Mouse (Mus musculus): Measurements from ENCODE around the gene Ift52. TPM values are rescaled to one million over a fixed set of nuclear protein-coding genes. Genes with fewer than 3 reads are reported as not detected.

Gene Ift52
- polyA plus RNA-seq, 1 experiment from 2014 or later = 42.6 TPM

GRCm38 (mm10) chr2:163061203-163062118 is 44.3 kb downstream of the Ift52 start:
- H3K4me1 ChIP-seq (ENCODE audit: control insufficient read depth, insufficient read depth, low read length) = no peaks in the 10 kb centered on the region
- WGBS = 83% methylated on average over 8 of the region's 8 CpGs
- ATAC-seq = no peak

DNA sequence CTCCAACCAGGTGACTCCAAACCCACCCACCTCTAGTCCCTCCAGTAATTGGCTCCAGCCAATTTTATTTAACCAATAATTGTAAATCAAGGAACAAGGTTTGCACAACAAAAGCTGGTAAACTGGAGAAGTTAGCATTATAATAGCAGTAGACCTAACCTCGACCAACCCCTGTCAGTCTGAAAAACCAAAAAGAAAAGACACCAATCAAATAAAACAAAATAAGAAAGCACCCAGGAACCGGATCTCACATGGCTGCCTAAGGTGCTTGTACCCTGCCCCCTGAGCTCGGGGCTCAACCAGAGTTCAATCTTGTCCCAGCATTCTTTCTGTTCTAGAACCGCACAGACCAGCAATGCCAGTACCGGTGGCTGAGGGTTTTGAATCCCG is 45.0 kb downstream of the Ift52 start:
- Histone ChIP-seq H3K4me1 (ENCODE audit: control insufficient read depth, insufficient read depth, low read length) (no peaks in the 10 kb centered on the region), H3K27ac (ENCODE audit: low read depth, low read length) (no peak overlapping the region), H3K9me3 (replicated peaks; ENCODE audit: control insufficient read depth, low read length) (no peaks in the 10 kb centered on the region), H3K36me3 (ENCODE audit: control insufficient read depth, insufficient read depth, low read length) (peaks cover 9% of the 10 kb centered on the region; the same call in 1 of the 2 replicates), H3K27me3 (replicated peaks; ENCODE audit: control insufficient read depth, insufficient read depth, low read length) (no peaks in the 10 kb centered on the region), H3K4me3 (ENCODE audit: low read depth, low read length) (no peak overlapping the region), H3K4me2 (ENCODE audit: low read length) (no peak overlapping the region), H3K9ac (ENCODE audit: low read length) (no peak overlapping the region)
- DNase-seq (ENCODE audit: low spot score) (no peak), ATAC-seq (no peak)
- 63% methylated on average over 6 of the region's 6 CpGs for WGBS

More at GRCm38 (mm10) chr2:163061203-163062118, 44.3 kb downstream of the Ift52 start:
- no peak overlapping the region for H3K27ac ChIP-seq (ENCODE audit: low read depth, low read length)
- H3K4me2 ChIP-seq (ENCODE audit: low read length) = no peak overlapping the region
- peaks cover 3% of the 10 kb centered on the region; the same call in 1 of the 2 replicates for H3K36me3 ChIP-seq (ENCODE audit: control insufficient read depth, insufficient read depth, low read length)
- no peak overlapping the region for H3K9ac ChIP-seq (ENCODE audit: low read length)
- no peaks in the 10 kb centered on the region for H3K9me3 ChIP-seq (replicated peaks; ENCODE audit: control insufficient read depth, low read length)
- DNase-seq (ENCODE audit: low spot score) = no peak
- no peak overlapping the region for H3K4me3 ChIP-seq (ENCODE audit: low read depth, low read length)
- no peaks in the 10 kb centered on the region for H3K27me3 ChIP-seq (replicated peaks; ENCODE audit: control insufficient read depth, insufficient read depth, low read length)

DNA sequence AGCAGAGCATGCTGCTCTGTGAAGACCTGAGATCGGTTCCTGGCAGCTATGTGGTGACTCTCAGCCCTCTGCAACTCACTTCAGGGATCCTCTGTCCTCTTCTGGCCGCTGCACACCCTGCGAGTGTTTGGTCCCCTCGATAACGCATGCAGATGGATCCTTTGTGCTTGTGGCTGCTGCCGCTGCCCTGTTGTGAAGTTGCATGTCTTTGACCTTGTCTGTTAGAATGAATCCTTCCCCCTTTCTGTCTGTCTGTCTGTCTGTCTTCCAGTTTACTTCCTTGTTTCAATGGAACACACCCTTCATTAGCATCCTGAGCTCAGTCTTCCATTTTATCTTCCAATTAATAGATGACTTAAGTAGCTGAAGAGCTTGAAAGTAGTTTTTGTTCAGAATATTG is 49.2 kb downstream of the Ift52 start:
- H3K9me3 ChIP-seq (replicated peaks; ENCODE audit: control insufficient read depth, low read length) = no peaks in the 10 kb centered on the region
- no peak overlapping the region for H3K27ac ChIP-seq (ENCODE audit: low read depth, low read length)
- peaks cover 25% of the 10 kb centered on the region; the same call in 1 of the 2 replicates for H3K36me3 ChIP-seq (ENCODE audit: control insufficient read depth, insufficient read depth, low read length)
- no peaks in the 10 kb centered on the region for H3K4me1 ChIP-seq (ENCODE audit: control insufficient read depth, insufficient read depth, low read length)
- WGBS = 91% methylated on average over 6 of the region's 6 CpGs
- H3K27me3 ChIP-seq (replicated peaks; ENCODE audit: control insufficient read depth, insufficient read depth, low read length) = no peaks in the 10 kb centered on the region
- H3K4me3 ChIP-seq (ENCODE audit: low read depth, low read length) = no peak overlapping the region
- H3K4me2 ChIP-seq (ENCODE audit: low read length) = no peak overlapping the region
- ATAC-seq (no peak), DNase-seq (ENCODE audit: low spot score) (no peak)
- H3K9ac ChIP-seq (ENCODE audit: low read length) = no peak overlapping the region

- DNase-seq (ENCODE audit: low spot score) (no peak), ATAC-seq (no peak)
- H3K36me3 ChIP-seq (ENCODE audit: control insufficient read depth, insufficient read depth, low read length) = peaks cover 27% of the 10 kb centered on the region; the same call in 1 of the 2 replicates
- H3K4me2 ChIP-seq (ENCODE audit: low read length) = no peak overlapping the region
- WGBS = 91% methylated on average over 1 of the region's 1 CpGs
- no peak overlapping the region for H3K4me3 ChIP-seq (ENCODE audit: low read depth, low read length)
- no peak overlapping the region for H3K27ac ChIP-seq (ENCODE audit: low read depth, low read length)
- H3K9ac ChIP-seq (ENCODE audit: low read length) = no peak overlapping the region
- H3K4me1 ChIP-seq (ENCODE audit: control insufficient read depth, insufficient read depth, low read length) = no peaks in the 10 kb centered on the region
- H3K9me3 ChIP-seq (replicated peaks; ENCODE audit: control insufficient read depth, low read length) = no peaks in the 10 kb centered on the region
- H3K27me3 ChIP-seq (replicated peaks; ENCODE audit: control insufficient read depth, insufficient read depth, low read length) = no peaks in the 10 kb centered on the region
These were observed 50.1 kb downstream of the Ift52 start for GRCm38 (mm10) chr2:163067233-163067632.

DNA sequence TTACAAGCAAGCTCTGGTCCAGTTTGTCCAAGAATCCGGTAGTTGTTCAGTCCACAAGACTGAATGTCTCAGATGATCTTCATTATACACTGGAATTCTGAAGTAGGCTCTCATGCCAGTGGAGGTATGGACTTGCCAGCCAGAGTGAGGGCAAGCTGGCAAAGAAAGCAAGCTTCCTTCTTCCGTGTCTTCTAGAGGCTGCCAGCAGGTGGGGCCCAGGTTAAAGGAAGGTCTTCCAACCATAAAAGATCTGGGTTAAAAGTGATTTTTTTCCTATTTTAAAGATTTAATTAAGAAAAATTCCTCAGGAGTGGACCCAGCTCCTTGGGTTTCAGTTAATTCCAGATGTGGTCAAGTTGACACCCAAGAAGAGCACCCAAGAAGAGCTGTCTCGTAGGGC is 53.1 kb downstream of the Ift52 start:
- H3K9me3 ChIP-seq (replicated peaks; ENCODE audit: control insufficient read depth, low read length) = no peaks in the 10 kb centered on the region
- ATAC-seq (no peak), DNase-seq (ENCODE audit: low spot score) (no peak)
- no peaks in the 10 kb centered on the region for H3K4me1 ChIP-seq (ENCODE audit: control insufficient read depth, insufficient read depth, low read length)
- H3K27me3 ChIP-seq (replicated peaks; ENCODE audit: control insufficient read depth, insufficient read depth, low read length) = no peaks in the 10 kb centered on the region
- H3K36me3 ChIP-seq (ENCODE audit: control insufficient read depth, insufficient read depth, low read length) = peaks cover 52% of the 10 kb centered on the region
- no peak overlapping the region for H3K27ac ChIP-seq (ENCODE audit: low read depth, low read length)
- no peak overlapping the region for H3K4me2 ChIP-seq (ENCODE audit: low read length)
- no peak overlapping the region for H3K9ac ChIP-seq (ENCODE audit: low read length)
- WGBS = 90% methylated on average over 3 of the region's 3 CpGs
- no peak overlapping the region for H3K4me3 ChIP-seq (ENCODE audit: low read depth, low read length)

GRCm38 (mm10) chr2:163071590-163071989 is 54.4 kb downstream of the Ift52 start:
- ATAC-seq (no peak), DNase-seq (ENCODE audit: low spot score) (no peak)
- WGBS = 89% methylated on average over 3 of the region's 3 CpGs
- Histone ChIP-seq H3K4me1 (ENCODE audit: control insufficient read depth, insufficient read depth, low read length) (no peaks in the 10 kb centered on the region), H3K4me3 (ENCODE audit: low read depth, low read length) (no peak overlapping the region), H3K4me2 (ENCODE audit: low read length) (no peak overlapping the region), H3K9ac (ENCODE audit: low read length) (no peak overlapping the region), H3K36me3 (ENCODE audit: control insufficient read depth, insufficient read depth, low read length) (peaks cover 53% of the 10 kb centered on the region), H3K27me3 (replicated peaks; ENCODE audit: control insufficient read depth, insufficient read depth, low read length) (no peaks in the 10 kb centered on the region), H3K27ac (ENCODE audit: low read depth, low read length) (no peak overlapping the region), H3K9me3 (replicated peaks; ENCODE audit: control insufficient read depth, low read length) (no peaks in the 10 kb centered on the region)

- no peak for DNase-seq (ENCODE audit: low spot score)
- H3K9me3 ChIP-seq (replicated peaks; ENCODE audit: control insufficient read depth, low read length) = no peaks in the 10 kb centered on the region
These were observed 56.0 kb downstream of the Ift52 start for GRCm38 (mm10) chr2:163073023-163073757.

GRCm38 (mm10) chr2:163074006-163074405 is 56.9 kb downstream of the Ift52 start:
- no peak overlapping the region for H3K27ac ChIP-seq (ENCODE audit: low read depth, low read length)
- H3K4me3 ChIP-seq (ENCODE audit: low read depth, low read length) = no peak overlapping the region
- ATAC-seq = no peak
- H3K9ac ChIP-seq (ENCODE audit: low read length) = no peak overlapping the region
- H3K27me3 ChIP-seq (replicated peaks; ENCODE audit: control insufficient read depth, insufficient read depth, low read length) = no peaks in the 10 kb centered on the region
- 83% methylated on average over 7 of the region's 7 CpGs for WGBS
- no peaks in the 10 kb centered on the region for H3K4me1 ChIP-seq (ENCODE audit: control insufficient read depth, insufficient read depth, low read length)
- no peaks in the 10 kb centered on the region for H3K9me3 ChIP-seq (replicated peaks; ENCODE audit: control insufficient read depth, low read length)
- no peak overlapping the region for H3K4me2 ChIP-seq (ENCODE audit: low read length)
- no peak for DNase-seq (ENCODE audit: low spot score)
- H3K36me3 ChIP-seq (ENCODE audit: control insufficient read depth, insufficient read depth, low read length) = peaks cover 40% of the 10 kb centered on the region

More at GRCm38 (mm10) chr2:163073023-163073757, 56.0 kb downstream of the Ift52 start:
- 96% methylated on average over 9 of the region's 9 CpGs for WGBS
- Histone ChIP-seq H3K36me3 (ENCODE audit: control insufficient read depth, insufficient read depth, low read length) (peaks cover 44% of the 10 kb centered on the region), H3K4me2 (ENCODE audit: low read length) (no peak overlapping the region), H3K9ac (ENCODE audit: low read length) (no peak overlapping the region), H3K27ac (ENCODE audit: low read depth, low read length) (no peak overlapping the region), H3K4me3 (ENCODE audit: low read depth, low read length) (no peak overlapping the region), H3K27me3 (replicated peaks; ENCODE audit: control insufficient read depth, insufficient read depth, low read length) (no peaks in the 10 kb centered on the region), H3K4me1 (ENCODE audit: control insufficient read depth, insufficient read depth, low read length) (no peaks in the 10 kb centered on the region)
- ATAC-seq = no peak

Data from forebrain, embryonic 14.5 days (tissue).